Mouse (Mus musculus): Measurements from ENCODE around the gene Actl7b. TPM values are rescaled to one million over a fixed set of nuclear protein-coding genes. Genes with fewer than 3 reads are reported as not detected.

Gene Actl7b
- polyA plus RNA-seq (2012) = 0.14 and 0.52 TPM in 2 replicates

DNA sequence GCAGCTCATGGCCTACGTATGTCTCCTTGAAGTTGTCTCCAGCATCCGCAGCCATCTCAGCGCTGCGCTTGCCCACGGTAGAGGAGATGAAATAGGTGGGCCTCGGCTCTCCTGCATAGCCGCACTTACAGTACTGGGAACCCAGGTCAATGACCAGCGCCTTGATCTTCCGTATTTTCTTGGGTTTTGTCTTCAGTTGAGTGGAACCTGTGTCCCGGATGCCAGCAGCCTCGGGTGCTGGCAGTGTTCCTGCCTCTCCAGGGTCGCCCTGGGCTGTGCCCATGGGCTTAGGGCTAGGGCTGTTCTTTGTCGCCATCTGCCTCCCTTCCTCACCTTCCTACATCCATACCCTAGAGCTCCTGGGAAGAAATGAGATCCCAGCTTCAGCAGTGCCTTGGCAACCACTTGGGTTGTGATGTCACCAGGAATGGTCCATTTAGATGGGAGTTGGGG lies at the start of gene Actl7b:
Gene Actl7b (minus strand): TSS at position 403 of the 453 bp plus-strand sequence.

DNA sequence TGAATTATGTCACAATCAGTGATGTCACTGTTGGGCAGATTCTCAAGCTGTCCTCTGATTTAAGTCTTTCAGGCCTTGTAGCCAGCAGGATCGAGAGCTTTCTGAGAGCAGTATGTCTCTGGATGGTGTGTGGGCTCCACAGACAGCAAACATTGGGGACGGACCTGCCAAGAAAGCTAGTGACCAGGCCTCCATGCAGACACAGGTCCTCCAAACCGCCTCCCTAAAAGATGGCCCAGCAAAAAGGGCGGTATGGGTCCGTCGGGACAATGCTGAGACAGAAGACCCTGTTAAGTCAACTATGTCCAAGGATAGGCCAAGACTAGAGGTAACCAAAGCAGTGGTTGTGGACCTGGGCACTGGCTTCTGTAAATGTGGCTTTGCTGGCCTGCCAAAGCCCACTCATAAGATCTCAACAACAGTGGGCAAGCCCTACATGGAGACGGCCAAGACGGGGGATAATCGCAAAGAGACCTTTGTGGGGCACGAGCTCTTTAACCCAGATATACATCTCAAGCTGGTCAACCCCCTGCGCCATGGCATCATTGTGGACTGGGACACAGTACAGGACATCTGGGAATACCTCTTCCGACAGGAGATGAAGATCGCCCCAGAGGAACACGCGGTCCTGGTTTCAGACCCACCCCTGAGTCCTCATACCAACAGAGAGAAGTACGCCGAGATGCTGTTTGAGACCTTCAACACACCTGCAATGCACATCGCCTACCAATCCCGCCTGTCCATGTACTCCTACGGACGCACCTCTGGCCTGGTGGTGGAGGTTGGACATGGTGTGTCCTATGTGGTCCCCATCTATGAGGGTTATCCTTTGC lies 2.3 kb upstream of the Actl7b start, which contains the start of gene Actl7a:
Gene Actl7a (plus strand): TSS at position 51 of the 833 bp plus-strand sequence.

DNA sequence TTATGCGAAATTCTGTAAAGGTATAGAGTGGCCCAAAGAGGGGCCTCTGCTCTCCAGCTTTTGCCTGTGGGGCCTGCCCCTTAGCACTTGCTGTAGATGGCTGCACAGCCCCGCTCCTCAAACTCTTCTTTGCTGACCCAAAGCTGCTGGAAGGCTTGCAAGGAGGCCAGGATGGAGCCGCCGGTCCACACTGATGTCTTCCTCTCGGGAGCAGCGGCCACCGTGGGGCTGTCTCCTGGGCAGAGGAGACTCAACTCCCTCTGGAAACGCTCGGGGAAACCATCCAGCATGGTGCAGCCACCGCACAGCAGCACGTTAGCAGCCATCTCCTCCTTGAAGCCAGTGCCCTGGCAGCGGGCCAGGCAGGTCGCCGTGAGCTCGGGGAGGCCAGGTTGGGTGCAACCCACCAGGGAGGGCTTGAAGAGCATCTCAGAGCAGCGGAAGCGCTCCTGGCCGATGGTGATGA lies 1.2 kb downstream of the Actl7b start, which contains the start of gene Gm26657:
Gene Gm26657 (plus strand): TSS at position 51 of the 466 bp plus-strand sequence.

Other genes with a start within 250 kb of the Actl7b start
- gene Gm26657, start 1.4 kb downstream of the Actl7b start, polyA plus RNA-seq (2012) = not detected in 2 replicates
- gene Actl7a, start 2.0 kb upstream of the Actl7b start, polyA plus RNA-seq (2012) = not detected in 2 replicates
- gene Elp1, start 60.9 kb upstream of the Actl7b start, polyA plus RNA-seq (2012) = 4.4 and 5.0 TPM in 2 replicates
- 7.2 and 7.4 TPM in 2 replicates for gene Fam206a, start 60.9 kb upstream of the Actl7b start, polyA plus RNA-seq (2012)
- gene Ctnnal1, start 123.7 kb upstream of the Actl7b start, polyA plus RNA-seq (2012) = 3.9 and 5.6 TPM in 2 replicates
- gene Tmem245, start 206.0 kb upstream of the Actl7b start, polyA plus RNA-seq (2012) = 0.93 and 1.1 TPM in 2 replicates
- 0.01 TPM in 1 of 2 replicates, not detected in the other for gene Frrs1l, start 248.9 kb upstream of the Actl7b start, polyA plus RNA-seq (2012)